Mouse (Mus musculus) bone marrow, adult 2 months (tissue): Measurements from ENCODE around the gene Dapk2. TPM values are rescaled to one million over a fixed set of nuclear protein-coding genes. Genes with fewer than 3 reads are reported as not detected.

Experiments
- H3K27ac ChIP-seq: fragments of 200-500 bp; 2 replicates; pipeline ENCODE4 v1.5.1; 2012; ENCODE audit warnings: low read depth, mild to moderate bottlenecking, control low read depth, inconsistent platforms, low read length; ENCODE audit not compliant: control insufficient read depth, poor library complexity, insufficient read depth
- H3K4me1 ChIP-seq: fragments of 200-500 bp; 2 replicates; pipeline ENCODE4 v1.6.1; 2011; ENCODE audit warnings: low read length; ENCODE audit not compliant: control insufficient read depth, insufficient read depth
- H3K4me3 ChIP-seq: fragments of 200-500 bp; replicated peaks from 2 replicates; pipeline ENCODE3; 2011; ENCODE audit warnings: mild to moderate bottlenecking, low read depth, low read length, control low read depth; ENCODE audit not compliant: control insufficient read depth
- CTCF ChIP-seq: fragments of 200-500 bp; IDR thresholded peaks from 2 replicates; pipeline ENCODE4 v1.5.1; 2011; ENCODE audit warnings: low read length, control low read depth; ENCODE audit not compliant: control insufficient read depth, insufficient read depth
- POLR2A ChIP-seq: fragments of 200-500 bp; IDR thresholded peaks from 2 replicates; pipeline ENCODE4 v1.6.1; 2011; ENCODE audit warnings: low read depth, mild to moderate bottlenecking, control low read depth, low read length, borderline replicate concordance; ENCODE audit not compliant: control insufficient read depth
- WGBS: fragments of 180-500 bp; shearing (Covaris S2); methylation state at CpG from one replicate; pipeline ENCODE4 v1.1.7; 2018; 5-methylcytosine and 5-hydroxymethylcytosine counted together
- polyA plus RNA-seq: library from polyadenylated mRNA; stranded (reverse); fragments of >200 nt; gene quantifications from 2 replicates; pipeline ENCODE4 v1.2.4, GENCODE M21; 2011; ENCODE audit warnings: low replicate concordance; ENCODE audit not compliant: missing spikeins, insufficient read depth, insufficient read length

The Dapk2 gene
- polyA plus RNA-seq, 1 experiment: 33.5 TPM

- TF ChIP-seq POLR2A (no peak), CTCF (no peak)
- H3K27ac ChIP-seq: no peak overlapping the region
- no peaks in the 10 kb centered on the region; the same call in 1 of the 2 replicates for H3K4me1 ChIP-seq
- no peak overlapping the region for H3K4me3 ChIP-seq
- 74% methylated on average over 1 of the region's 1 CpGs for WGBS
Measured at GRCm38 (mm10) chr9:66237742-66238141, 79.7 kb downstream of the Dapk2 start.

DNA sequence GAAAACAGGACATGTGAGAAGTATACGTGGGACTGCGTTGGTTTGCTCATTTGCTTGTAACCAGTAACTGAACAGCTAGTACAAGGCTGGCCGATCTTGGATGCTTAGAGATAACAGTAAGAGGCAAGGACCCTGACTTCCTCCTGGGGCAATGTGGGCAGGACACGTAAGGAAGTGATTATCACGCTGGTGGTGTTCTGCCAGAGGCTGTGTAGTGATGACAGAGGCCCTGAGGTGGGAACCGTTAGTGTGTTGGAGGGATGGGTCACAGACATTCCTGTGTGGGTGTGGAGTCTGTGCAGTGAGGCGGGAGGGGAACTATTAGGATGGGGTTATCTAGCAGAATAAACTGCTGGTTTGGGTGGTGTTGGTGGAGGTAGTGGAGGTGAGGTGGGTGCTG is 81.2 kb downstream of the Dapk2 start:
- WGBS: 17% methylated on average over 7 of the region's 7 CpGs
- Histone ChIP-seq H3K27ac (no peak overlapping the region), H3K4me3 (no peak overlapping the region), H3K4me1 (no peaks in the 10 kb centered on the region; the same call in 1 of the 2 replicates)
- TF ChIP-seq POLR2A (no peak), CTCF (no peak)

- H3K4me3 ChIP-seq: no peak overlapping the region
- no peaks in the 10 kb centered on the region; the same call in 1 of the 2 replicates for H3K4me1 ChIP-seq
- H3K27ac ChIP-seq: no peak overlapping the region
- TF ChIP-seq CTCF (no peak), POLR2A (no peak)
- WGBS: 67% methylated on average over 3 of the region's 3 CpGs
Measured at GRCm38 (mm10) chr9:66239691-66240090, 81.7 kb downstream of the Dapk2 start.

- TF ChIP-seq POLR2A (no peak), CTCF (0 out of 2 replicates have a peak, but pooled peaks have one; percentile 1)
- Histone ChIP-seq H3K4me1 (no peaks in the 10 kb centered on the region; the same call in 1 of the 2 replicates), H3K4me3 (no peak overlapping the region), H3K27ac (no peak overlapping the region)
- WGBS: 24% methylated on average over 4 of the region's 4 CpGs
Measured at GRCm38 (mm10) chr9:66240493-66240892, 82.5 kb downstream of the Dapk2 start.

- Histone ChIP-seq H3K4me3 (no peak overlapping the region), H3K4me1 (no peaks in the 10 kb centered on the region; the same call in 1 of the 2 replicates), H3K27ac (no peak overlapping the region)
- 45% methylated on average over 3 of the region's 3 CpGs for WGBS
- TF ChIP-seq POLR2A (no peak), CTCF (peak; percentile 56)
Measured at GRCm38 (mm10) chr9:66240991-66241390, 83.0 kb downstream of the Dapk2 start.

DNA sequence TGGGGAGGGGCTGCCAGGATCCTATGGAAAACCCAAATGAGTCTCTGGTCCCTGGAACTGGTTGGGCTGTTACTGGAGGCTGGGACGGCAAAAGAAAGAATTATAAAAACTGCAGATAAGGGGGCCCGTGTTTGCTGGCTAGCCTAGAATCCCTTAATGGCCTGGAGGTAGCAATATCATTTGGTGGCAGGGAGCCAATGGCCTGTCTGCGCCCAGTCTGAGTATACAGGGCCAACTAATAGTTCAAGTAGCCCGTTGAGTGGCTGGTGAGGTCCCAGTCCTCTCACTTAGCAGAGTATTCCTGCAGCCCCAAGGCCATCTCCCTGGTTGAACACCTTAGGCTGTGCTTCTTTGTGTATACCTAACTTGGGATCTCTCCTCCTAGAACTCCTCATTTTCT is 83.7 kb downstream of the Dapk2 start:
- H3K27ac ChIP-seq: no peak overlapping the region
- TF ChIP-seq CTCF (no peak), POLR2A (no peak)
- no peak overlapping the region for H3K4me3 ChIP-seq
- H3K4me1 ChIP-seq: no peaks in the 10 kb centered on the region; the same call in 1 of the 2 replicates
- WGBS: 81% methylated on average over 4 of the region's 4 CpGs

GRCm38 (mm10) chr9:66243240-66243639 is 85.2 kb downstream of the Dapk2 start:
- Histone ChIP-seq H3K27ac (no peak overlapping the region), H3K4me1 (no peaks in the 10 kb centered on the region; the same call in 1 of the 2 replicates), H3K4me3 (no peak overlapping the region)
- 74% methylated on average over 4 of the region's 4 CpGs for WGBS
- TF ChIP-seq CTCF: no peak
- TF ChIP-seq POLR2A: no peak

DNA sequence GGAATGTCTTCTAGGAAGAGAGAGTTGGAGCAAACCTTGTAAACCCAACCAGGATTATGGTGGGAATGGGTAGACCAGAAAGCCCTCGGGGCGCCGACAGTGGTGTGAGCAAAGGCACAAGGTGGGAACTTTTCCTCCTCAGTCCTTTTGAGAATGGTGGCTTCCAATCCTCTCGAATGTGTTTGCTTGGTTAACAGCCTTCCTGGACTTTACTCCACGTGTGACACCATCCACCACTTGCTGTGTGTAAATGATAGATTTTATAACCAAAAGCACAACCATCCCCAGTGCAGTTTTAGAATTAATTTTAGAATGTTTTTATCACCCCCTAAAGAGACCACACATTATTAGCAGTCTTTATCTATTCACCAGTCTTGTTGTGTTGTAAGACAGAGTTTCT is 86.1 kb downstream of the Dapk2 start:
- no peak overlapping the region for H3K27ac ChIP-seq
- H3K4me1 ChIP-seq: no peaks in the 10 kb centered on the region; the same call in 1 of the 2 replicates
- TF ChIP-seq POLR2A (no peak), CTCF (no peak)
- H3K4me3 ChIP-seq: no peak overlapping the region
- 80% methylated on average over 5 of the region's 5 CpGs for WGBS

DNA sequence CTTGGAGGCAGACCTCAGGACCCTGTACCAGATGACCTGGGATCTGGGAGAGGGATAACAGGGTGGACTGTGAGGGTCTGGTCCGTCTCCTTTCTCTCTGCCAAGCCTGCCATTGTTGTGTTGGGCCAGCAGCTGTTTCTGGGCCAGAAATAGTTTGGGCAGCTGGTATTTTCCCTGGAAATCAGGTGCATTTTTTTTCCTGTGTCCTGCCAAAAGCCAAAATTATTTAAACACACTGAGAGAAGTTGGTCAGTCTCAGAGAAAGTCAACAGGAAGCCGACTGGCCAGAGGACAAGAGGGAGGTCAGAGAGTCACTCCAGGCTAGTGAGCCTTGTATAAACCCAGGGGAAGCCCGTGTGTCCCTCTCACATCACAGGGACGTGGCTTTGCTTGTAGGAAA is 87.7 kb downstream of the Dapk2 start:
- H3K4me1 ChIP-seq: no peaks in the 10 kb centered on the region; the same call in 1 of the 2 replicates
- H3K27ac ChIP-seq: no peak overlapping the region
- no peak for TF ChIP-seq CTCF
- no peak for TF ChIP-seq POLR2A
- no peak overlapping the region for H3K4me3 ChIP-seq
- 65% methylated on average over 4 of the region's 4 CpGs for WGBS
